Mouse (Mus musculus): ENCODE measurements around the gene Meiob. TPM values are rescaled to one million over a fixed set of nuclear protein-coding genes. Genes with fewer than 3 reads are reported as not detected.

Meiob gene
- total RNA-seq, 1 experiment: 0.13 TPM

GRCm38 (mm10) chr17:24766266-24766875 is 37.7 kb upstream of the Meiob start:
- H3K4me1 ChIP-seq (ENCODE audit: control insufficient read depth in 2 of 2, insufficient read depth in 2 of 2, low read length in 2 of 2, poor library complexity in 1 of 2): peaks cover 2 to 9% of the 10 kb centered on the region in 2 experiments; a peak in 2 of 4 replicates
- in situ Hi-C loops (cut with MboI; ENCODE audit: low sequenced_read_pairs in 2 of 2, unreplicated experiment in 2 of 2): no loop called here
- TF ChIP-seq CHD2 (IDR thresholded peaks at IDR 0.05; ENCODE audit: low read depth, low read length) (no peak), HCFC1 (IDR thresholded peaks at IDR 0.05; ENCODE audit: borderline replicate concordance, insufficient read depth, low read length) (no peak), MAFK (IDR thresholded peaks at IDR 0.05; ENCODE audit: insufficient read depth, low read depth, low read length) (no peak), ZC3H11A (IDR thresholded peaks at IDR 0.05; ENCODE audit: borderline replicate concordance, low read depth, low read length) (no peak), ZNF384 (IDR thresholded peaks at IDR 0.05; ENCODE audit: low read depth, low read length) (no peak)
- no peak overlapping the region for H3K9ac ChIP-seq (ENCODE audit: insufficient read depth, low read depth, low read length, poor library complexity, severe bottlenecking)
- no peak overlapping the region for H3K27ac ChIP-seq (ENCODE audit: insufficient read depth, low read depth, low read length, poor library complexity, severe bottlenecking)
- H3K4me3 ChIP-seq (ENCODE audit: insufficient read depth in 1 of 2, low read depth in 1 of 2, low read length in 2 of 2, poor library complexity in 1 of 2, severe bottlenecking in 1 of 2): no peak overlapping the region
- no peaks in the 10 kb centered on the region for H3K9me3 ChIP-seq (ENCODE audit: control insufficient read depth, insufficient read depth, low read depth, low read length)
- DNase-seq (ENCODE audit: low read depth, low spot score): no peak
- H3K36me3 ChIP-seq (ENCODE audit: control insufficient read depth, insufficient read depth, low read length, poor library complexity, severe bottlenecking): no peaks in the 10 kb centered on the region

DNA sequence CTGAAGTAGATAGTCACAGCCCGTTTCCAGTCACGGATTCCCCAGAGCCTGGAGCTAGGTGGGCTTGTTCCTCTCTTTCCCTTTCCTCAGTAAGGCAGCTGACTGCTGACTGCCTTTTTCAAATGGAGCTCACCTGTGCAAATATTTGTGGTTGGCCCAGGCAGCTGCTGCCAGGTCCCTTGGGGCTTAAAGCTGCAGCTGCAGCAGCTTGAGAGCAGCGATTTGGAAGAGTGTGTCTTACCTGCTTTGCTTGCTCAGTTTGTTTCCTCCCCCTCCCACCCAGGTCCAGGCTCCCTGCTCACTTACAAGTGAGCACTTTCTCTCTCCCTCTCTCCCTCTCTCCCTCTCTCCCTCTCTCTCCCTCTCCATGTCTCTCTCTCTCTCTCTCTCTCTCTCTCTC is 34.9 kb upstream of the Meiob start:
- Histone ChIP-seq H3K4me3 (ENCODE audit: insufficient read depth in 1 of 2, low read depth in 1 of 2, low read length in 2 of 2, poor library complexity in 1 of 2, severe bottlenecking in 1 of 2) (no peak overlapping the region), H3K9me3 (ENCODE audit: control insufficient read depth, insufficient read depth, low read depth, low read length) (no peaks in the 10 kb centered on the region), H3K27ac (ENCODE audit: insufficient read depth, low read depth, low read length, poor library complexity, severe bottlenecking) (no peak overlapping the region), H3K36me3 (ENCODE audit: control insufficient read depth, insufficient read depth, low read length, poor library complexity, severe bottlenecking) (no peaks in the 10 kb centered on the region), H3K4me1 (ENCODE audit: control insufficient read depth in 2 of 2, insufficient read depth in 2 of 2, low read length in 2 of 2, poor library complexity in 1 of 2) (peaks cover 2 to 11% of the 10 kb centered on the region in 2 experiments; a peak in 3 of 4 replicates), H3K9ac (ENCODE audit: insufficient read depth, low read depth, low read length, poor library complexity, severe bottlenecking) (no peak overlapping the region)
- no peak for DNase-seq (ENCODE audit: low read depth, low spot score)
- in situ Hi-C loops (cut with MboI; ENCODE audit: low sequenced_read_pairs in 2 of 2, unreplicated experiment in 2 of 2): no loop called here
- no peak for TF ChIP-seq HCFC1 (IDR thresholded peaks at IDR 0.05; ENCODE audit: borderline replicate concordance, insufficient read depth, low read length)
- TF ChIP-seq ZNF384 (IDR thresholded peaks at IDR 0.05; ENCODE audit: low read depth, low read length): no peak
- no peak for TF ChIP-seq ZC3H11A (IDR thresholded peaks at IDR 0.05; ENCODE audit: borderline replicate concordance, low read depth, low read length)
- no peak for TF ChIP-seq MAFK (IDR thresholded peaks at IDR 0.05; ENCODE audit: insufficient read depth, low read depth, low read length)
- no peak for TF ChIP-seq CHD2 (IDR thresholded peaks at IDR 0.05; ENCODE audit: low read depth, low read length)

DNA sequence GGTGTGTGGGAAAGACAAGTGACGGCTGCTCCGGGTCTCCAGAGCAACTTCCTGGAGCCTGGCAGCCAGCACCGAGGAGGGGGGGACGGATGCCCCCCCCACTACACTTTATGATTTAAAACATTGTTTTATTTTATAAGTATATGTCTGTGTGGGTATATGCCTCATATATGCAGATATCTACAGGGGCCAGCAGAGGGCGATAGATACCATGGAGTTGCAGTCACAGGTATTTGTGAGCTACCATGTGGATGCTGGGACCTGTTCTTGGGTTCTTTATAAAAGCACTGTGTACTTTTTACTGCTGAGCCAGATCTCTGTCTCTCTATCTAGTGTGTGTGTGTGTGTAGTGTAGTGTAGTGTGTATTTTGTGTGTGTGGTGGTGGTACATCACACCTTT is 30.8 kb upstream of the Meiob start:
- peak; percentile 49 for DNase-seq (ENCODE audit: low read depth, low spot score)
- TF ChIP-seq ZNF384 (IDR thresholded peaks at IDR 0.05; ENCODE audit: low read depth, low read length) (no peak), ZC3H11A (IDR thresholded peaks at IDR 0.05; ENCODE audit: borderline replicate concordance, low read depth, low read length) (0 out of 2 replicates have a peak, but pooled peaks have one; percentile 19)
- Histone ChIP-seq H3K4me3 (ENCODE audit: insufficient read depth in 1 of 2, low read depth in 1 of 2, low read length in 2 of 2, poor library complexity in 1 of 2, severe bottlenecking in 1 of 2) (no peak overlapping the region), H3K36me3 (ENCODE audit: control insufficient read depth, insufficient read depth, low read length, poor library complexity, severe bottlenecking) (no peaks in the 10 kb centered on the region), H3K4me1 (ENCODE audit: control insufficient read depth in 2 of 2, insufficient read depth in 2 of 2, low read length in 2 of 2, poor library complexity in 1 of 2) (peaks cover 1 to 19% of the 10 kb centered on the region in 2 experiments; a peak in 3 of 4 replicates), H3K9me3 (ENCODE audit: control insufficient read depth, insufficient read depth, low read depth, low read length) (no peaks in the 10 kb centered on the region), H3K27ac (ENCODE audit: insufficient read depth, low read depth, low read length, poor library complexity, severe bottlenecking) (no peak overlapping the region), H3K9ac (ENCODE audit: insufficient read depth, low read depth, low read length, poor library complexity, severe bottlenecking) (no peak overlapping the region)
- in situ Hi-C loops (cut with MboI; ENCODE audit: low sequenced_read_pairs in 2 of 2, unreplicated experiment in 2 of 2): no loop called here

GRCm38 (mm10) chr17:24775173-24775572 is 28.9 kb upstream of the Meiob start:
- H3K9me3 ChIP-seq (ENCODE audit: control insufficient read depth, insufficient read depth, low read depth, low read length): no peaks in the 10 kb centered on the region
- H3K4me3 ChIP-seq (ENCODE audit: insufficient read depth in 1 of 2, low read depth in 1 of 2, low read length in 2 of 2, poor library complexity in 1 of 2, severe bottlenecking in 1 of 2): no peak overlapping the region
- H3K4me1 ChIP-seq (ENCODE audit: control insufficient read depth in 2 of 2, insufficient read depth in 2 of 2, low read length in 2 of 2, poor library complexity in 1 of 2): peaks cover 1 to 17% of the 10 kb centered on the region in 2 experiments; a peak in 3 of 4 replicates
- in situ Hi-C loops (cut with MboI; ENCODE audit: low sequenced_read_pairs in 2 of 2, unreplicated experiment in 2 of 2): no loop called here
- no peak overlapping the region for H3K27ac ChIP-seq (ENCODE audit: insufficient read depth, low read depth, low read length, poor library complexity, severe bottlenecking)
- no peak overlapping the region for H3K9ac ChIP-seq (ENCODE audit: insufficient read depth, low read depth, low read length, poor library complexity, severe bottlenecking)
- H3K36me3 ChIP-seq (ENCODE audit: control insufficient read depth, insufficient read depth, low read length, poor library complexity, severe bottlenecking): no peaks in the 10 kb centered on the region
- no peak for DNase-seq (ENCODE audit: low read depth, low spot score)
- TF ChIP-seq MAFK (IDR thresholded peaks at IDR 0.05; ENCODE audit: insufficient read depth, low read depth, low read length) (no peak), ZNF384 (IDR thresholded peaks at IDR 0.05; ENCODE audit: low read depth, low read length) (no peak), CHD2 (IDR thresholded peaks at IDR 0.05; ENCODE audit: low read depth, low read length) (no peak), ZC3H11A (IDR thresholded peaks at IDR 0.05; ENCODE audit: borderline replicate concordance, low read depth, low read length) (no peak), HCFC1 (IDR thresholded peaks at IDR 0.05; ENCODE audit: borderline replicate concordance, insufficient read depth, low read length) (no peak)
